Mouse (Mus musculus): ENCODE measurements around the gene Pum2. TPM values are rescaled to one million over a fixed set of nuclear protein-coding genes. Genes with fewer than 3 reads are reported as not detected.
"Not testable (repeated sequence)": the region's sequence is repeated elsewhere in the genome, so short reads cannot be mapped to it uniquely, and the experiment has no call there.

Gene Pum2
- polyA plus RNA-seq, 1 experiment: 59.1 TPM

GRCm38 (mm10) chr12:8684200-8684599 lies 10.3 kb downstream of the Pum2 start:
- peaks cover 6% of the 10 kb centered on the region for H3K4me1 ChIP-seq (ENCODE audit: control insufficient read depth, insufficient read depth, low read length)
- H3K4me3 ChIP-seq (replicated peaks; ENCODE audit: extremely low read depth, low read depth, low read length): no peak overlapping the region
- TF ChIP-seq CTCF (IDR thresholded peaks at IDR 0.05; ENCODE audit: insufficient read depth, low read length) (no peak), POLR2A (IDR thresholded peaks at IDR 0.05; ENCODE audit: borderline replicate concordance, extremely low read depth, low read depth, low read length) (no peak)
- DNase-seq: no peak
- 18% methylated on average over 1 of the region's 1 CpGs for WGBS

DNA sequence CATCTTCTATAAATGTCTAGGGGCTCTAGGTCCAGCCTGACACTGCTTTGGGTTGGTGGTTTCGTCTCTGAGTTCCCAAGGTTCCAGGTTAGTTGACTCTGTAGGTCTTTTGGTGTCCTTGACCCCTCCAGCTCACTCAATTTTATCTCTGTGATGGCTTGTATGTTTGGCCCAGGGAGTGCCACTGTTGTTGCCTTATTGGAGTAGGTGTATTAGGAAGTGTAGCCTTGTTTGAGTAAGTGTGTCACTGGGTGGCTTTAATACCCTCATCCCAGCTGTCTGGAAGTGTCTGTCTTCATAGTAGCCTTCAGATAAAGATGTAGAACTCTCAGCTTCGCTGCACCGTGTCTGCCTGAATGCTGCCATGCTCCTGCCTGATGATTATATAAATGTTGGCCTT lies 11.1 kb downstream of the Pum2 start:
- no peak for DNase-seq
- no peak overlapping the region for H3K4me3 ChIP-seq (replicated peaks; ENCODE audit: extremely low read depth, low read depth, low read length)
- WGBS: 88% methylated on average over 3 of the region's 3 CpGs
- H3K4me1 ChIP-seq (ENCODE audit: control insufficient read depth, insufficient read depth, low read length): peaks cover 6% of the 10 kb centered on the region
- no peak for TF ChIP-seq POLR2A (IDR thresholded peaks at IDR 0.05; ENCODE audit: borderline replicate concordance, extremely low read depth, low read depth, low read length)
- TF ChIP-seq CTCF (IDR thresholded peaks at IDR 0.05; ENCODE audit: insufficient read depth, low read length): no peak

GRCm38 (mm10) chr12:8689882-8690281 lies 15.9 kb downstream of the Pum2 start:
- 61% methylated on average over 3 of the region's 3 CpGs for WGBS
- not testable (repeated sequence) for DNase-seq; H3K4me3 ChIP-seq (replicated peaks; ENCODE audit: extremely low read depth, low read depth, low read length); H3K4me1 ChIP-seq (ENCODE audit: control insufficient read depth, insufficient read depth, low read length)

DNA sequence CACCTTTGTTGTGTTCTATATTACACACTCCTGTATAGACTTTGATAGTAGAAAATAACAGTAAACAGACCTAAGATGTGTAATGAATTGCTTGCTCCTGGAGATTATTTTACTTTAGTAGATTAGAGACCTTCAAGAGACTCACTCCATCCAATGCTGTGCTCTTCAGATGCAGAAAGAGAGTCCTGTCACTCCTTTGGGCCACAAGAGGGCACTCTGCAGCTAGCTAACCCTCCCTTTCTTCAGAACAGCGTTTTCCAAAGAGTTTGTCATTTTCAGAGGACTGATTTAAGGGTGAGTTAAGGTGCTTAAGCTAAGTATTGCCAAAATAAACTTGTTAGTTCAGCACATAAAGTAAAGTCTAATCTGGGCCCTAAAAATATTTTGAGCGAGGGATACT lies 25.0 kb downstream of the Pum2 start:
- Histone ChIP-seq H3K4me3 (replicated peaks; ENCODE audit: extremely low read depth, low read depth, low read length) (no peak overlapping the region), H3K4me1 (ENCODE audit: control insufficient read depth, insufficient read depth, low read length) (peaks cover 5% of the 10 kb centered on the region)
- WGBS: 43% methylated on average over 2 of the region's 2 CpGs
- no peak for DNase-seq
- TF ChIP-seq CTCF (IDR thresholded peaks at IDR 0.05; ENCODE audit: insufficient read depth, low read length) (peak; percentile 68), POLR2A (IDR thresholded peaks at IDR 0.05; ENCODE audit: borderline replicate concordance, extremely low read depth, low read depth, low read length) (no peak)

- Histone ChIP-seq H3K4me1 (ENCODE audit: control insufficient read depth, insufficient read depth, low read length) (no peaks in the 10 kb centered on the region), H3K4me3 (replicated peaks; ENCODE audit: extremely low read depth, low read depth, low read length) (no peak overlapping the region)
- no peak for TF ChIP-seq CTCF (IDR thresholded peaks at IDR 0.05; ENCODE audit: insufficient read depth, low read length)
- TF ChIP-seq POLR2A (IDR thresholded peaks at IDR 0.05; ENCODE audit: borderline replicate concordance, extremely low read depth, low read depth, low read length): no peak
- DNase-seq: no peak
- 57% methylated on average over 1 of the region's 1 CpGs for WGBS
Observed at GRCm38 (mm10) chr12:8703988-8704387, 30.1 kb downstream of the Pum2 start.

- DNase-seq: no peak
- Histone ChIP-seq H3K4me3 (replicated peaks; ENCODE audit: extremely low read depth, low read depth, low read length) (no peak overlapping the region), H3K4me1 (ENCODE audit: control insufficient read depth, insufficient read depth, low read length) (no peaks in the 10 kb centered on the region)
- 69% methylated on average over 2 of the region's 2 CpGs for WGBS
- TF ChIP-seq CTCF (IDR thresholded peaks at IDR 0.05; ENCODE audit: insufficient read depth, low read length) (no peak), POLR2A (IDR thresholded peaks at IDR 0.05; ENCODE audit: borderline replicate concordance, extremely low read depth, low read depth, low read length) (no peak)
Observed at GRCm38 (mm10) chr12:8708876-8709275, 34.9 kb downstream of the Pum2 start.

- DNase-seq: no peak
- H3K4me1 ChIP-seq (ENCODE audit: control insufficient read depth, insufficient read depth, low read length): no peaks in the 10 kb centered on the region
- H3K4me3 ChIP-seq (replicated peaks; ENCODE audit: extremely low read depth, low read depth, low read length): no peak overlapping the region
- TF ChIP-seq CTCF (IDR thresholded peaks at IDR 0.05; ENCODE audit: insufficient read depth, low read length) (no peak), POLR2A (IDR thresholded peaks at IDR 0.05; ENCODE audit: borderline replicate concordance, extremely low read depth, low read depth, low read length) (no peak)
- WGBS: 69% methylated on average over 2 of the region's 2 CpGs
Observed at GRCm38 (mm10) chr12:8712665-8713064, 38.7 kb downstream of the Pum2 start.

DNA sequence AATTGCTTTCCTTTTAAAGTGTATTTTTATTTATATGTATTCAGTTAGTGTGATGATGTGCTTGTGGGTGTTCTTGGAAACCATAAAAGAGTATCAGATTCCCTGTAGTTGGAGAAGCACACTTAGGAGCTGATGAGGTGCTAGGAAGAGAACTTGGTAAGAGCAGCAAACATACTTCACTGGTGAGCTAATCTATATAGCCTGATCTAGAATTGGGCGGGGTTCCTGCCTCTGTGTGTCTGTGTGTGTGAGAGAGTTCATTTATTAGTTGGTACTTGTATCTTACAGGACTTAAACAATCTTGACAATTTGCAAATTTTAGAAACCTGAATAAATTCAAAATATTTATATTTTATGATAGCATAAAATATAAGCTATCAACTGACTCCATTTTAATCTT lies 42.2 kb downstream of the Pum2 start:
- 82% methylated on average over 1 of the region's 1 CpGs for WGBS
- no peaks in the 10 kb centered on the region for H3K4me1 ChIP-seq (ENCODE audit: control insufficient read depth, insufficient read depth, low read length)
- DNase-seq: no peak
- TF ChIP-seq CTCF (IDR thresholded peaks at IDR 0.05; ENCODE audit: insufficient read depth, low read length): no peak
- TF ChIP-seq POLR2A (IDR thresholded peaks at IDR 0.05; ENCODE audit: borderline replicate concordance, extremely low read depth, low read depth, low read length): no peak
- H3K4me3 ChIP-seq (replicated peaks; ENCODE audit: extremely low read depth, low read depth, low read length): no peak overlapping the region

GRCm38 (mm10) chr12:8726890-8727289 lies 53.0 kb downstream of the Pum2 start:
- no peak overlapping the region for H3K4me3 ChIP-seq (replicated peaks; ENCODE audit: extremely low read depth, low read depth, low read length)
- DNase-seq: no peak
- H3K4me1 ChIP-seq (ENCODE audit: control insufficient read depth, insufficient read depth, low read length): no peaks in the 10 kb centered on the region
- no peak for TF ChIP-seq POLR2A (IDR thresholded peaks at IDR 0.05; ENCODE audit: borderline replicate concordance, extremely low read depth, low read depth, low read length)
- no peak for TF ChIP-seq CTCF (IDR thresholded peaks at IDR 0.05; ENCODE audit: insufficient read depth, low read length)
- WGBS: 60% methylated on average over 1 of the region's 1 CpGs

DNA sequence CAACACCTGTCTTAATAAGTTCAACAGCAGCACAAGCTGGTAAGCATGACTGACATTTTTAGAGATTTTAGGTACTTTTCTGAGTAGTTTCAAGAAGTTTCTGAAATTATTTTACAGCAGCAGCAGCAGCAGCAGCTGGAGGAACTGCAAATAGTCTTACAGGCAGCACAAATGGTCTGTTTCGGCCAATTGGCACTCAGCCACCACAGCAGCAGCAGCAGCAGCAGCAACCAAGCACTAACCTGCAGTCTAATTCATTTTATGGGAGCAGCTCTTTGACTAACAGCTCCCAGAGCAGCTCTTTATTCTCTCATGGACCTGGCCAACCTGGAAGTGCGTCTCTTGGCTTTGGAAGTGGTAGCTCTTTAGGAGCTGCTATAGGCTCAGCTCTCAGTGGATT lies 54.8 kb downstream of the Pum2 start:
- no peak overlapping the region for H3K4me3 ChIP-seq (replicated peaks; ENCODE audit: extremely low read depth, low read depth, low read length)
- no peaks in the 10 kb centered on the region for H3K4me1 ChIP-seq (ENCODE audit: control insufficient read depth, insufficient read depth, low read length)
- TF ChIP-seq POLR2A (IDR thresholded peaks at IDR 0.05; ENCODE audit: borderline replicate concordance, extremely low read depth, low read depth, low read length) (no peak), CTCF (IDR thresholded peaks at IDR 0.05; ENCODE audit: insufficient read depth, low read length) (no peak)
- DNase-seq: no peak
- WGBS: 78% methylated on average over 2 of the region's 2 CpGs

DNA sequence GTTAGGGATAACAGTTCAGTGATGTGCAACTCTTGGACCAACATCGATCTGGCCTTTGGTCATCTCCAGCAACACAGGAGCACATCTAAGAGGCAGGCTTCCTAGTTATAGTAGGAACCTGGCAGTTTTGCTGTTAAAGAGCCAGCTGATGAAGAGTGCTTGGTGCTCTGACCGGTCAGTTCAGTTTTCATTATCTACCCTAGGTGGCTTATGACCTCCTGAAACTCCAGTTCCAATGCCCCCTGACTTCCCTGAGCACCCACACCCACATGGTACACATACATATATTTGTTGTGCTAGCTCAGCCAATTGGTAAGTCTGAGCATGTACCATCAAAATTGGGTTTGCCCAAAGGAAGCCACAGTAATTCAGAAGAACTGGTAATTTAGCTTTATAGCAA lies 79.7 kb downstream of the Pum2 start:
- no peak overlapping the region for H3K4me3 ChIP-seq (replicated peaks; ENCODE audit: extremely low read depth, low read depth, low read length)
- 94% methylated on average over 2 of the region's 2 CpGs for WGBS
- DNase-seq: no peak
- TF ChIP-seq CTCF (IDR thresholded peaks at IDR 0.05; ENCODE audit: insufficient read depth, low read length) (no peak), POLR2A (IDR thresholded peaks at IDR 0.05; ENCODE audit: borderline replicate concordance, extremely low read depth, low read depth, low read length) (no peak)
- H3K4me1 ChIP-seq (ENCODE audit: control insufficient read depth, insufficient read depth, low read length): no peaks in the 10 kb centered on the region

All from lung, adult 2 months (tissue).